27 mouse cellular contexts compared by ENCODE assay signal in the genomic region with DNA sequence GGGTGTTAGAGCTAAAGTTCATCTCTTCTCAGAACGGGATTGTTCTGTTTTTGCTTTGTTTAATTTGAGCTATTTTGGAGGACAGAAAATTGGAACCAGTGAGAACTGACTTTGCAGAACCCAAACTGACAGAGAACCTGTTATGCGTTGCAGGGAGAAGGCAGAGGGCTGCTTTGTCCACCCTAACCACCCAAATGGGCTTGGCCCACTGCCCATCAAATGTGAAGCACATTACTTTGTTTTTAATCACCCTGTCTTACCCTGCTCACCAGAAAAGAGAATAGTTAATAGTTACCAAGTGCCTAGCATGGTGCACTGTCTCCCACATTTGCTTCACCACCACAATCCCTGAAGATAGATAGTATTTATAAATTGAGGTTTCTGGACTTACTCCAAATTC.
DNase-seq lines count a peak whose midpoint lies in the region; ATAC-seq lines count a peak whose summit lies in the region.
"Had no signal": no experiment of that assay in that cellular context is flagged by ENCODE, and none has a peak within 500 bp of the region (broad histone marks: within the 10 kb centered on the region; RNA-seq: fewer than 3 reads in every experiment).

No protein-coding gene starts in this region.

- WGBS in embryonic facial prominence, embryonic 15.5 days, result 42% methylated on average over 2 of the region's 2 CpGs

- no peaks in the 10 kb centered on the region for H3K36me3 ChIP-seq in embryonic facial prominence, embryonic 15.5 days
- H3K36me3 ChIP-seq: forebrain, embryonic 10.5 days; G1E; hindbrain, embryonic 10.5 days; hindbrain, embryonic 13.5 days; intestine, embryonic 15.5 days had no signal

- no peak for ATAC-seq in embryonic facial prominence, embryonic 15.5 days (ENCODE audit: insufficient number of reproducible peaks, low FRiP score, low TSS enrichment, low read depth)
- ATAC-seq: forebrain, embryonic 13.5 days; forebrain, embryonic 16.5 days; hindbrain, embryonic 16.5 days; intestine, embryonic 15.5 days had no signal

- H3K27ac ChIP-seq in embryonic facial prominence, embryonic 15.5 days (replicated peaks), result 0 out of 2 replicates have a peak overlapping the region, but pooled peaks have one; percentile 14
- H3K27ac ChIP-seq: forebrain, embryonic 10.5 days; forebrain, embryonic 13.5 days; hindbrain, embryonic 10.5 days; hindbrain, embryonic 13.5 days; intestine, embryonic 15.5 days had no signal

- H3K27me3 ChIP-seq in embryonic facial prominence, embryonic 15.5 days, result no peaks in the 10 kb centered on the region
- H3K27me3 ChIP-seq: CH12.LX; forebrain, embryonic 13.5 days; hindbrain, embryonic 13.5 days; intestine, embryonic 15.5 days had no signal

- H3K4me1 ChIP-seq in embryonic facial prominence, embryonic 15.5 days, result peaks cover 11% of the 10 kb centered on the region; the same call in 1 of the 2 replicates
- H3K4me1 ChIP-seq: forebrain, embryonic 10.5 days; forebrain, embryonic 13.5 days; hindbrain, embryonic 10.5 days; intestine, embryonic 15.5 days had no signal

- peak; percentile 68 for DNase-seq in heart, adult 11 months
- no peak for DNase-seq in heart, postnatal 14 days
- peak; percentile 41 for DNase-seq in testis, postnatal 10 days (ENCODE audit: low spot score)
- DNase-seq in testis, postnatal 14 days (ENCODE audit: low spot score), result no peak
- no peak for DNase-seq in spleen, adult 12 weeks (ENCODE audit: low spot score)
- DNase-seq in lung, postnatal 10 days, result no peak
- DNase-seq: adrenal gland, postnatal 10 days; adrenal gland, postnatal 36 days; B cell, adult 2 months; cerebellum, adult 2 months; cerebellum, adult 9-11 months; cerebellum, postnatal 25 days; embryo, embryonic 11 days; gastrocnemius, postnatal 10 days; gastrocnemius, postnatal 36 days; heart, postnatal 36 days had no signal

- H3K9ac ChIP-seq in embryonic facial prominence, embryonic 15.5 days, result no peak overlapping the region
- H3K9ac ChIP-seq: forebrain, embryonic 13.5 days; hindbrain, embryonic 13.5 days; intestine, embryonic 15.5 days had no signal

- intact Hi-C loops in heart, postnatal 14 days (cut with DNase I), result no loop called here

- no peak overlapping the region for H3K4me3 ChIP-seq in embryonic facial prominence, embryonic 15.5 days (replicated peaks)
- H3K4me3 ChIP-seq: forebrain, embryonic 10.5 days; forebrain, embryonic 13.5 days; hindbrain, embryonic 10.5 days; hindbrain, embryonic 13.5 days; intestine, embryonic 15.5 days had no signal

- H3K4me2 ChIP-seq in embryonic facial prominence, embryonic 15.5 days (replicated peaks), result no peak overlapping the region
- H3K4me2 ChIP-seq: forebrain, embryonic 13.5 days; heart, embryonic 11.5 days; hindbrain, embryonic 13.5 days; intestine, embryonic 15.5 days had no signal

- no peaks in the 10 kb centered on the region for H3K9me3 ChIP-seq in embryonic facial prominence, embryonic 15.5 days (replicated peaks)
- H3K9me3 ChIP-seq: forebrain, embryonic 10.5 days; forebrain, embryonic 13.5 days; hindbrain, embryonic 10.5 days; hindbrain, embryonic 13.5 days; intestine, embryonic 15.5 days had no signal

Comparison
In these comparisons a context has a peak if more than half of its experiments do, and no peak if none do; other contexts are left out.
1. DNase-seq: peak in heart, adult 11 months (single experiment) and testis, postnatal 10 days (single experiment); none in heart, postnatal 14 days (0 of 2), testis, postnatal 14 days (single experiment), spleen, adult 12 weeks (single experiment) and lung, postnatal 10 days (single experiment).